Comparison of ENCODE assay signal across 19 mouse cellular contexts in the genomic region with DNA sequence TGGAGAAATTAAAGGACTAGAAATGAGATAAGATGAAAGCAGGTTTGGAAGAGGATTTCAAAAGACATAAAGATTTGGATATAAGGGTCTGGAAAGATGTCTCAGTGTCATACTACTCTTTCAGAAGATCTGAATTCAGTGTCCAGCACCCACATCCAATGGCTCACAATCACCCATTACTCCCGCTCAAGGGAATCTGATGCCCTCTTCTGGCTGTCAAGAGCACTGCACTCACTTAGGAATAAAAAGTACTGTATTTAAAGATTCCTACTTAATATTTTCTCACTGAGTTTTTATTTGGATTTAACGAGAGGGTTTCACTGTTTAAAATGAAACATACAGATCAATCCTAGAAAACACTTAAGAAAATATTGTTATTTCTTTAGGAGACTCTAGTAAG. TPM values are rescaled to one million over a fixed set of nuclear protein-coding genes. Genes with fewer than 3 reads are reported as not detected.
A peak's percentile ranks its signal among the peaks of the same experiment; 100 is the strongest.
DNase-seq lines count a peak whose midpoint lies in the region; ATAC-seq and TF ChIP-seq lines count a peak whose summit lies in the region.
"Had no signal": no experiment of that assay in that cellular context is flagged by ENCODE, and none has a peak within 500 bp of the region (broad histone marks: within the 10 kb centered on the region; RNA-seq: fewer than 3 reads in every experiment).

No protein-coding gene starts in this region.

- H3K4me1 ChIP-seq in heart, adult 2 months (ENCODE audit: control insufficient read depth, insufficient read depth, low read length) = no peaks in the 10 kb centered on the region
- no peaks in the 10 kb centered on the region for H3K4me1 ChIP-seq in lung, postnatal 0 days (ENCODE audit: insufficient read depth, low read depth, low read length)
- no peaks in the 10 kb centered on the region for H3K4me1 ChIP-seq in ES-E14 (ENCODE audit: control insufficient read depth in 2 of 2, insufficient read depth in 2 of 2, low read length in 2 of 2, poor library complexity in 1 of 2)
- H3K4me1 ChIP-seq: lung, embryonic 15.5 days had no signal

- TF ChIP-seq EP300 in heart, adult 2 months (IDR thresholded peaks at IDR 0.05; ENCODE audit: insufficient read depth, low read depth, low read length) = no peak
- no peak for TF ChIP-seq EP300 in lung, postnatal 0 days (IDR thresholded peaks at IDR 0.05)

- no peak overlapping the region for H3K27ac ChIP-seq in heart, adult 2 months
- no peak overlapping the region for H3K27ac ChIP-seq in lung, postnatal 0 days (ENCODE audit: low read length)
- H3K27ac ChIP-seq in ES-E14 (ENCODE audit: insufficient read depth, low read depth, low read length, poor library complexity, severe bottlenecking) = no peak overlapping the region
- H3K27ac ChIP-seq: limb, embryonic 13.5 days; lung, embryonic 15.5 days had no signal

- peaks cover 14% of the 10 kb centered on the region for H3K27me3 ChIP-seq in heart, adult 2 months (ENCODE audit: control insufficient read depth, insufficient read depth, low read length)
- peaks cover 36% of the 10 kb centered on the region for H3K27me3 ChIP-seq in lung, postnatal 0 days (replicated peaks; ENCODE audit: insufficient read depth, low read length)

- no peak overlapping the region for H3K4me3 ChIP-seq in heart, adult 2 months
- no peak overlapping the region for H3K4me3 ChIP-seq in lung, postnatal 0 days (ENCODE audit: low read depth, low read length)
- H3K4me3 ChIP-seq in ES-E14 (ENCODE audit: insufficient read depth in 1 of 2, low read depth in 1 of 2, low read length in 2 of 2, poor library complexity in 1 of 2, severe bottlenecking in 1 of 2) = no peak overlapping the region
- H3K4me3 ChIP-seq: limb, embryonic 13.5 days; lung, embryonic 15.5 days; megakaryocyte, embryonic 14.5 days had no signal

- TF ChIP-seq POLR2A in heart, adult 2 months (IDR thresholded peaks at IDR 0.05; ENCODE audit: insufficient read depth, low read depth, low read length) = no peak

- no peaks in the 10 kb centered on the region for H3K9me3 ChIP-seq in lung, postnatal 0 days (ENCODE audit: low read length)
- no peaks in the 10 kb centered on the region for H3K9me3 ChIP-seq in ES-E14 (ENCODE audit: control insufficient read depth, insufficient read depth, low read depth, low read length)
- H3K9me3 ChIP-seq: limb, embryonic 13.5 days; lung, embryonic 15.5 days had no signal

- no peak for ATAC-seq in lung, postnatal 0 days
- no peak for ATAC-seq in megakaryocyte progenitor cell, adult 5-6 weeks (replicated peaks; ENCODE audit: poor library complexity)
- ATAC-seq: forebrain, embryonic 14.5 days; hindbrain, embryonic 16.5 days had no signal

- H3K36me3 ChIP-seq in heart, adult 2 months (ENCODE audit: control insufficient read depth, insufficient read depth, low read length) = no peaks in the 10 kb centered on the region
- no peaks in the 10 kb centered on the region for H3K36me3 ChIP-seq in lung, postnatal 0 days (ENCODE audit: insufficient read depth, low read length)
- no peaks in the 10 kb centered on the region for H3K36me3 ChIP-seq in ES-E14 (ENCODE audit: control insufficient read depth, insufficient read depth, low read length, poor library complexity, severe bottlenecking)
- H3K36me3 ChIP-seq: G1E; limb, embryonic 13.5 days; lung, embryonic 15.5 days had no signal

- 0 out of 2 replicates have a peak, but pooled peaks have one; percentile 5 for TF ChIP-seq CTCF in heart, adult 2 months (IDR thresholded peaks at IDR 0.05)
- 0 out of 2 replicates have a peak, but pooled peaks have one; percentile 8 for TF ChIP-seq CTCF in lung, postnatal 0 days (IDR thresholded peaks at IDR 0.05)

- no peak for DNase-seq in heart, adult 2 months
- no peak for DNase-seq in heart, postnatal 4 days
- no peak for DNase-seq in lung, postnatal 0 days (ENCODE audit: low spot score)
- DNase-seq in lung, adult 18-20 months = no peak
- no peak for DNase-seq in ES-E14 (ENCODE audit: low read depth, low spot score)
- DNase-seq in heart, postnatal 36 days = no peak
- DNase-seq: adrenal gland, postnatal 14 days; heart, postnatal 10 days; kidney, adult 9 months; thymus, adult 18-20 months had no signal

- WGBS in heart, adult 2 months = 19% methylated on average over 2 of the region's 2 CpGs
- WGBS in lung, postnatal 0 days = 10% methylated on average over 2 of the region's 2 CpGs

- intact Hi-C loops in heart, adult 2 months (cut with DNase I) = no loop called here
- intact Hi-C loops in heart, postnatal 36 days (cut with DNase I) = no loop called here

- in situ Hi-C loops in ES-E14 (cut with MboI; ENCODE audit: low sequenced_read_pairs in 2 of 2, unreplicated experiment in 2 of 2) = no loop called here

- H3K79me2 ChIP-seq in heart, adult 2 months (replicated peaks; ENCODE audit: control insufficient read depth, insufficient read depth, low read length) = no peaks in the 10 kb centered on the region

- H3K9ac ChIP-seq in heart, adult 2 months (ENCODE audit: low read depth, low read length) = no peak overlapping the region
- H3K9ac ChIP-seq in lung, postnatal 0 days (replicated peaks; ENCODE audit: low read depth) = no peak overlapping the region
- no peak overlapping the region for H3K9ac ChIP-seq in ES-E14 (ENCODE audit: insufficient read depth, low read depth, low read length, poor library complexity, severe bottlenecking)
- H3K9ac ChIP-seq: limb, embryonic 13.5 days; lung, embryonic 15.5 days had no signal

- H3K4me2 ChIP-seq in lung, postnatal 0 days (replicated peaks; ENCODE audit: low read depth, low read length) = no peak overlapping the region
- H3K4me2 ChIP-seq: limb, embryonic 13.5 days; lung, embryonic 15.5 days had no signal

TF ChIP-seq in ES-E14, 5 proteins besides CTCF, POLR2A, EP300 and RAD21:
- TF ChIP-seq ZNF384 (IDR thresholded peaks at IDR 0.05; ENCODE audit: low read depth, low read length) (no peak), ZC3H11A (IDR thresholded peaks at IDR 0.05; ENCODE audit: borderline replicate concordance, low read depth, low read length) (0 out of 2 replicates have a peak, but pooled peaks have one; percentile 38)

RNA-seq across cellular contexts. Expression of gene Car10, which starts 2.2 kb away (rescaled TPM):
- total RNA-seq in heart, adult 2 months (2021) = not detected
- polyA plus RNA-seq in heart, adult 2 months (2012; rRNA removed) = not detected in 2 replicates
- not detected for total RNA-seq in heart, postnatal 4 days (2021)
- not detected in 2 replicates for polyA plus RNA-seq in lung, postnatal 0 days (2015; fragmentation: Nextera tagmentation; extraction: Ambion mirVana)
- not detected in 2 replicates for total RNA-seq in ES-E14 (2012; rRNA removed)
- total RNA-seq in megakaryocyte progenitor cell, adult 5-6 weeks (2015) = not detected in 2 replicates
- not detected in 2 replicates for total RNA-seq in megakaryocyte progenitor cell, adult 5-6 weeks (2017)
- not detected for total RNA-seq in heart, postnatal 36 days (2021)
- total RNA-seq: G1E; gastrocnemius, adult 8-10 months; heart, adult 8-10 months; heart, postnatal 10 days had no signal
- polyA plus RNA-seq: G1E had no signal
